Mouse (Mus musculus): ENCODE results near the gene Acp7.

DNA sequence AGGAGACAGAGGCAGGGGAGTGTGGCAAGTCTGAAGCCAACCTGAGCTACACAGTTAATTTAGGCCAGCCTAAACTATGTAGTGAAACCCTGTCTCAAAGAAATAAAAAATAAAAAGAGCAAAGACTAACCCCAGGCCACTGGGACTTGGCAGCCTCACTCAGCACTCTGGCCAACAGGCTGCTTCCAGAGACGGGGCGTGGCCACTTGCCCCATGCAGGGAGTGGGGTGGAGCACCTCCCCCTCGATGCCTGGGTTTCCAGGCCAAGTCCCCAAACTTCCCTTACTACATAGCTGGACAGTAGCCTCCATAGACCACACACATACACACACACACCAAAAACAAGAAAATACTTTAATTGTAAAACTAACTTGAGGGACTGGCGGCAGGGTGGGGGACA is 72.6 kb downstream of the Acp7 start:
- no peak for TF ChIP-seq CTCF (IDR thresholded peaks at IDR 0.05; ENCODE audit: low read depth)
- no peak for TF ChIP-seq EP300 (optimal IDR thresholded peaks at IDR 0.05)
